In genomic region chr13:76690143-76690542, GRCm38 (mm10) we compare ENCODE assay signal across 23 mouse cellular contexts.
DNase-seq lines count a peak whose midpoint lies in the region; ATAC-seq and TF ChIP-seq lines count a peak whose summit lies in the region.
"Had no signal": no experiment of that assay in that cellular context is flagged by ENCODE, and none has a peak within 500 bp of the region (broad histone marks: within the 10 kb centered on the region; RNA-seq: fewer than 3 reads in every experiment).

No protein-coding gene starts in this region.

- H3K4me3 ChIP-seq in bone marrow macrophage, adult 2 months (ENCODE audit: insufficient read depth, low read length), result no peak overlapping the region
- H3K4me3 ChIP-seq: embryonic facial prominence, embryonic 12.5 days; embryonic facial prominence, embryonic 15.5 days; erythroblast, embryonic 14.5 days; forebrain, embryonic 12.5 days; forebrain, embryonic 15.5 days; heart, adult 2 months; hindbrain, embryonic 12.5 days; hindbrain, embryonic 15.5 days had no signal

- TF ChIP-seq POLR2A in bone marrow macrophage, adult 2 months (IDR thresholded peaks at IDR 0.05; ENCODE audit: borderline replicate concordance, low read depth, low read length), result no peak

- peak; percentile 66 for ATAC-seq in megakaryocyte, adult 5-6 weeks (ENCODE audit: poor library complexity, severe bottlenecking)
- ATAC-seq: activated CD4-positive, CD25-positive, alpha-beta regulatory T cell, adult 4 months; forebrain, embryonic 15.5 days had no signal

- peak; percentile 3 for DNase-seq in lung, postnatal 36 days
- DNase-seq in lung, adult 18-20 months, result no peak
- no peak for DNase-seq in kidney, adult 9 months
- no peak for DNase-seq in left cerebral cortex, adult 8-10 months (ENCODE audit: low spot score in 2 of 2)
- no peak for DNase-seq in heart, adult 8-10 months (ENCODE audit: low spot score)
- DNase-seq: adrenal gland, postnatal 10 days; adrenal gland, postnatal 36 days; cerebellum, adult 11 months; cerebellum, adult 2 months; cerebellum, adult 9-11 months; cerebellum, postnatal 25 days; gastrocnemius, postnatal 25 days; heart, adult 2 months had no signal

- peaks cover 9% of the 10 kb centered on the region for H3K4me1 ChIP-seq in bone marrow macrophage, adult 2 months (ENCODE audit: control insufficient read depth, insufficient read depth, low read length)
- H3K4me1 ChIP-seq: embryonic facial prominence, embryonic 12.5 days; embryonic facial prominence, embryonic 15.5 days; forebrain, embryonic 12.5 days; forebrain, embryonic 15.5 days; hindbrain, embryonic 12.5 days; hindbrain, embryonic 15.5 days had no signal

- peak overlapping the region; percentile 55; the same call in 1 of the 2 replicates for H3K27ac ChIP-seq in bone marrow macrophage, adult 2 months (ENCODE audit: insufficient read depth, low read depth, low read length)
- H3K27ac ChIP-seq: embryonic facial prominence, embryonic 12.5 days; embryonic facial prominence, embryonic 15.5 days; forebrain, embryonic 12.5 days; forebrain, embryonic 15.5 days; heart, adult 2 months; hindbrain, embryonic 12.5 days; hindbrain, embryonic 15.5 days had no signal

- no peak for TF ChIP-seq CTCF in bone marrow macrophage, adult 2 months (IDR thresholded peaks at IDR 0.05; ENCODE audit: low read depth, low read length)
